Mouse (Mus musculus) kidney, embryonic 14.5 days (tissue): ENCODE data around the gene Akna. TPM values are rescaled to one million over a fixed set of nuclear protein-coding genes. Genes with fewer than 3 reads are reported as not detected.

ENCODE experiments used
- ATAC-seq: fragments of 200-750 bp; cut with Nextera tagmentation; 2 replicates; pipeline ENCODE4 v1.8.0; 2017; ENCODE audit warnings: moderate number of reproducible peaks, mild to moderate bottlenecking, moderate TSS enrichment, moderate library complexity; ENCODE audit not compliant: low FRiP score, low TSS enrichment
- H3K27ac ChIP-seq: fragments of 300-500 bp; sonication (generic); 2 replicates; pipeline ENCODE4 v1.5.1; 2014; ENCODE audit warnings: low read depth, mild to moderate bottlenecking, low read length, moderate library complexity, mixed read lengths
- H3K27me3 ChIP-seq: fragments of 300-500 bp; sonication (generic); 2 replicates; pipeline ENCODE4 v1.6.1; 2014; ENCODE audit warnings: mild to moderate bottlenecking, low read length; ENCODE audit not compliant: control insufficient read depth, insufficient read depth
- H3K36me3 ChIP-seq: fragments of 300-500 bp; sonication (generic); 2 replicates; pipeline ENCODE4 v1.6.1; 2014; ENCODE audit warnings: low read length, mixed read lengths; ENCODE audit not compliant: control insufficient read depth, insufficient read depth
- H3K4me1 ChIP-seq: fragments of 300-500 bp; sonication (generic); 2 replicates; pipeline ENCODE4 v1.6.1; 2014; ENCODE audit warnings: low read length, mixed read lengths; ENCODE audit not compliant: control insufficient read depth, insufficient read depth
- H3K4me2 ChIP-seq: fragments of 300-500 bp; sonication (generic); replicated peaks from 2 replicates; pipeline ENCODE4 v1.6.1; 2014; ENCODE audit warnings: low read depth, mild to moderate bottlenecking, low read length
- H3K4me3 ChIP-seq: fragments of 300-500 bp; sonication (generic); 2 replicates; pipeline ENCODE4 v1.5.1; 2014; ENCODE audit warnings: mild to moderate bottlenecking, low read length
- H3K9ac ChIP-seq: fragments of 300-500 bp; sonication (generic); 2 replicates; pipeline ENCODE4 v1.6.1; 2014; ENCODE audit warnings: low read depth, mild to moderate bottlenecking, low read length, moderate library complexity
- H3K9me3 ChIP-seq: fragments of 300-500 bp; sonication (generic); 2 replicates; pipeline ENCODE4 v1.6.1; 2016; ENCODE audit warnings: low read length; ENCODE audit not compliant: control insufficient read depth
- WGBS: fragments of 180-500 bp; shearing (Covaris S2); extraction: QIAGEN DNeasy Blood & Tissue Kit; methylation state at CpG from one replicate; pipeline ENCODE4 v1.1.7; 2014; 5-methylcytosine and 5-hydroxymethylcytosine counted together
- polyA plus RNA-seq: library from polyadenylated mRNA; unstranded; fragments of >200 nt; fragmentation: Nextera tagmentation; extraction: Ambion mirVana; gene quantifications from 2 replicates; pipeline ENCODE4 v1.2.1, GENCODE M21; 2014

Gene Akna
- 4.1 and 7.3 TPM in 2 replicates for polyA plus RNA-seq

- peak; percentile 90 for ATAC-seq
- Histone ChIP-seq H3K9me3 (no peaks in the 10 kb centered on the region), H3K27me3 (no peaks in the 10 kb centered on the region), H3K9ac (peak within 1 kb of the TSS; percentile 54), H3K27ac (peak within 1 kb of the TSS; percentile 88), H3K36me3 (no peaks in the 10 kb centered on the region), H3K4me1 (peaks cover 44% of the 10 kb centered on the region), H3K4me3 (peak within 1 kb of the TSS; percentile 36), H3K4me2 (peak within 1 kb of the TSS; percentile 62)
- WGBS, result 9% methylated on average over 17 of the region's 17 CpGs
Measured at GRCm38 (mm10) chr4:63403040-63403959, at the start of gene Akna. Gene Akna, minus strand, starts transcription at chr4:63403354.

GRCm38 (mm10) chr4:63452555-63452954 is 49.4 kb upstream of the Akna start:
- H3K4me1 ChIP-seq, result no peaks in the 10 kb centered on the region
- ATAC-seq, result no peak
- 77% methylated on average over 3 of the region's 3 CpGs for WGBS
- no peaks in the 10 kb centered on the region for H3K36me3 ChIP-seq
- H3K27me3 ChIP-seq, result no peaks in the 10 kb centered on the region
- no peak overlapping the region for H3K4me2 ChIP-seq
- H3K9ac ChIP-seq, result no peak overlapping the region
- no peak overlapping the region for H3K4me3 ChIP-seq
- H3K9me3 ChIP-seq, result peaks cover 4% of the 10 kb centered on the region; the same call in 1 of the 2 replicates
- no peak overlapping the region for H3K27ac ChIP-seq

GRCm38 (mm10) chr4:63450551-63450950 is 47.4 kb upstream of the Akna start:
- H3K27ac ChIP-seq, result no peak overlapping the region
- H3K4me1 ChIP-seq, result no peaks in the 10 kb centered on the region
- H3K9me3 ChIP-seq, result peaks cover 7% of the 10 kb centered on the region; the same call in 1 of the 2 replicates
- H3K9ac ChIP-seq, result no peak overlapping the region
- no peak overlapping the region for H3K4me3 ChIP-seq
- no peaks in the 10 kb centered on the region for H3K27me3 ChIP-seq
- no peak overlapping the region for H3K4me2 ChIP-seq
- no peaks in the 10 kb centered on the region for H3K36me3 ChIP-seq
- no peak for ATAC-seq
- WGBS, result 86% methylated on average over 5 of the region's 5 CpGs

- Histone ChIP-seq H3K27me3 (no peaks in the 10 kb centered on the region), H3K4me3 (no peak overlapping the region), H3K4me2 (no peak overlapping the region), H3K4me1 (no peaks in the 10 kb centered on the region), H3K9me3 (peaks cover 9% of the 10 kb centered on the region; the same call in 1 of the 2 replicates), H3K27ac (peak overlapping the region; percentile 51; the same call in 1 of the 2 replicates), H3K36me3 (no peaks in the 10 kb centered on the region), H3K9ac (no peak overlapping the region)
- 47% methylated on average over 10 of the region's 10 CpGs for WGBS
- peak; percentile 66; the same call in 1 of the 2 replicates for ATAC-seq
Measured at GRCm38 (mm10) chr4:63444362-63445066, 41.4 kb upstream of the Akna start.

- Histone ChIP-seq H3K4me2 (no peak overlapping the region), H3K9ac (no peak overlapping the region), H3K36me3 (no peaks in the 10 kb centered on the region), H3K4me3 (no peak overlapping the region), H3K27ac (no peak overlapping the region), H3K27me3 (no peaks in the 10 kb centered on the region), H3K4me1 (no peaks in the 10 kb centered on the region), H3K9me3 (peaks cover 7% of the 10 kb centered on the region; the same call in 1 of the 2 replicates)
- WGBS, result 86% methylated on average over 2 of the region's 2 CpGs
- no peak for ATAC-seq
Measured at GRCm38 (mm10) chr4:63443101-63443500, 39.9 kb upstream of the Akna start.

GRCm38 (mm10) chr4:63441616-63442015 is 38.5 kb upstream of the Akna start:
- Histone ChIP-seq H3K4me3 (no peak overlapping the region), H3K27ac (no peak overlapping the region)
- no peak for ATAC-seq

GRCm38 (mm10) chr4:63440262-63440661 is 37.1 kb upstream of the Akna start:
- no peaks in the 10 kb centered on the region for H3K36me3 ChIP-seq
- 38% methylated on average over 7 of the region's 7 CpGs for whole genome bisulfite sequencing
- no peak overlapping the region for H3K9ac ChIP-seq
- no peak overlapping the region for H3K27ac ChIP-seq
- H3K4me3 ChIP-seq, result no peak overlapping the region
- H3K9me3 ChIP-seq, result peaks cover 3% of the 10 kb centered on the region; the same call in 1 of the 2 replicates
- peak; percentile 65 for ATAC-seq
- H3K27me3 ChIP-seq, result no peaks in the 10 kb centered on the region
- no peak overlapping the region for H3K4me2 ChIP-seq
- H3K4me1 ChIP-seq, result no peaks in the 10 kb centered on the region

More at GRCm38 (mm10) chr4:63441616-63442015, 38.5 kb upstream of the Akna start:
- Histone ChIP-seq H3K4me1 (no peaks in the 10 kb centered on the region), H3K9me3 (peaks cover 7% of the 10 kb centered on the region; the same call in 1 of the 2 replicates), H3K27me3 (no peaks in the 10 kb centered on the region), H3K4me2 (no peak overlapping the region), H3K36me3 (no peaks in the 10 kb centered on the region), H3K9ac (no peak overlapping the region)
- WGBS, result 89% methylated on average over 7 of the region's 7 CpGs

GRCm38 (mm10) chr4:63437968-63438367 is 34.8 kb upstream of the Akna start:
- 81% methylated on average over 5 of the region's 5 CpGs for WGBS
- no peak overlapping the region for H3K4me2 ChIP-seq

More at GRCm38 (mm10) chr4:63437968-63438367, 34.8 kb upstream of the Akna start:
- Histone ChIP-seq H3K36me3 (no peaks in the 10 kb centered on the region), H3K9me3 (peaks cover 3% of the 10 kb centered on the region; the same call in 1 of the 2 replicates), H3K9ac (no peak overlapping the region), H3K4me3 (no peak overlapping the region), H3K27ac (no peak overlapping the region), H3K27me3 (no peaks in the 10 kb centered on the region), H3K4me1 (no peaks in the 10 kb centered on the region)
- ATAC-seq, result no peak
